Mouse (Mus musculus): ENCODE data around the gene Vmn2r1. TPM values are rescaled to one million over a fixed set of nuclear protein-coding genes. Genes with fewer than 3 reads are reported as not detected.

The Vmn2r1 gene
- under 1 TPM; 0.05 to 0.39 (median 0.20) TPM for total RNA-seq (2022)

GRCm38 (mm10) chr3:64081247-64081646 lies at the start of gene Vmn2r1:
Gene Vmn2r1 (plus strand): TSS chr3:64081547.
- DNase-seq (ENCODE audit: low spot score in 2 of 2) = no peak

- DNase-seq (ENCODE audit: low spot score in 2 of 2) = no peak
Measured at GRCm38 (mm10) chr3:64038136-64038841, 43.1 kb upstream of the Vmn2r1 start.

GRCm38 (mm10) chr3:64039818-64040784 lies 41.2 kb upstream of the Vmn2r1 start:
- peak; percentile 53 to 58 for DNase-seq (ENCODE audit: low spot score in 2 of 2)

GRCm38 (mm10) chr3:64112707-64113106 lies 31.4 kb downstream of the Vmn2r1 start:
- DNase-seq (ENCODE audit: low spot score in 2 of 2) = no peak

GRCm38 (mm10) chr3:64113352-64114046 lies 32.2 kb downstream of the Vmn2r1 start:
- DNase-seq (ENCODE audit: low spot score in 2 of 2) = no peak

- no peak for DNase-seq (ENCODE audit: low spot score in 2 of 2)
Measured at GRCm38 (mm10) chr3:64141878-64142508, 60.6 kb downstream of the Vmn2r1 start, which contains the start of gene Vmn2r2. Gene Vmn2r2 (minus strand): TSS chr3:64141928.

Other genes with a start within 250 kb of the Vmn2r1 start
- under 1 TPM in 1 of 4 experiments, not detected in 3; 0.09 TPM for gene Plch1, start 182.1 kb upstream of the Vmn2r1 start, total RNA-seq (2022)
- 1 to 10 TPM; 5.4 to 8.8 (median 7.4) TPM for gene E130311K13Rik, start 152.1 kb upstream of the Vmn2r1 start, total RNA-seq (2022)
- 1 to 10 TPM; 4.4 to 6.1 (median 5.0) TPM for gene Slc33a1, start 116.8 kb upstream of the Vmn2r1 start, total RNA-seq (2022)
- gene Gmps, start 105.4 kb upstream of the Vmn2r1 start, total RNA-seq (2022) = 10 to 100 TPM; 16.6 to 18.4 (median 17.9) TPM
- not detected for gene Vmn2r2, start 60.4 kb downstream of the Vmn2r1 start, total RNA-seq (2022)
- gene Vmn2r3, start 208.2 kb downstream of the Vmn2r1 start, total RNA-seq (2022) = not detected

Data from gastrocnemius, adult 8-10 months (tissue).